Mouse (Mus musculus): ENCODE results near the gene Cdh3.

GRCm38 (mm10) chr8:106509079-106509780, 1.5 kb upstream of the Cdh3 start:
- no peak for TF ChIP-seq POLR2A (IDR thresholded peaks at IDR 0.05; ENCODE audit: control insufficient read depth, low read depth, low read length)
- no peak for TF ChIP-seq CTCF (IDR thresholded peaks at IDR 0.05; ENCODE audit: control insufficient read depth, insufficient read depth, insufficient replicate concordance, low read depth, low read length)
